Mouse (Mus musculus) kidney, adult 9 months (tissue): ENCODE data around the gene Ppp3r1.
A peak's percentile ranks its signal among the peaks of the same experiment; 100 is the strongest.

ENCODE experiments used
- DNase-seq: peaks from one replicate; pipeline ENCODE4 v3.0.0; 2022

Ppp3r1 gene

DNA sequence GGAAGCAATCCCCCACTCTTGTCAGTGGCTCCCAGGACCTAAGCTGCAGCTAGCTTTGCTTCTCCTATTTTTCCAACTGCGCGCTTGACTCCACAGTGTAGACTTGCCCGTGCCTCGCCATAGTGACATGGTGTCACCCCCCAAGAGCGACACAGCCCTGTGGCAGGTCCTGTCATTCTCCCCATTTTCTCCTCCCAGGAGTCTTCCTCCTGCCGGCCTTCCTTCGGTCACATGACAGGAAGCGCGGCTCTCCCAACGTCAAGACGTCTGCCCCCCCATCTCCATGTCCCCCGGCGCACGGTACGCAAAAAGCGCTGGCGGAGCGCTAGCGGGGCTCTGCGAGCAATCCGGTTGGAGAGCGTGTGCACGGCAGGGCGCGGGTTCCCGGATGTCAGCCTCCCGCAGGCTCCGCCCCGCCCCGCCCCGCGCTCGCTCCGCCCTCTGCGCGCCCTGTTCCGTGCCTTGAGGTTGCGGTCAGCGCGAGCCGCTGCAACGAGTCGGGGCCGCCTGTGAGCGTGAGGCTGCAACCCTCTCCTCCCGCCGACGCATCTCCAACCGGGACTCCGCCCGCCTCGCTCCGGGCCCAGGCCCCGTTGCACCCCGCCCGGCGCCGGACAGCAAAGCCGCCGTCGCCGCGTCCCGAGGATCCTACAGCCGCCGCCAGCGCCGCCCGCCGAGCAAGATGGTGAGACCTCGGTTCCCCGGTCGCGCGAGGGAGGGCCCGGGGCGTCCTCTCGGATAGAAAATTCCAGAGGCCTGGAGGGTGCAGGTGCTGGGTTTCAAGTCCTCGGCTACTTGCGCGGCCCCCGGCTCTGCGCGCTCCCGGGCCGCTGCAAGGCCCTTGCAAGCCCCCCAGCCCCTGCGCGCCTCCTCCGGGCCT, at the start of gene Ppp3r1:
Gene Ppp3r1, plus strand, starts transcription at position 406 of the 880 bp plus-strand sequence.
- peak; percentile 97 for DNase-seq

DNA sequence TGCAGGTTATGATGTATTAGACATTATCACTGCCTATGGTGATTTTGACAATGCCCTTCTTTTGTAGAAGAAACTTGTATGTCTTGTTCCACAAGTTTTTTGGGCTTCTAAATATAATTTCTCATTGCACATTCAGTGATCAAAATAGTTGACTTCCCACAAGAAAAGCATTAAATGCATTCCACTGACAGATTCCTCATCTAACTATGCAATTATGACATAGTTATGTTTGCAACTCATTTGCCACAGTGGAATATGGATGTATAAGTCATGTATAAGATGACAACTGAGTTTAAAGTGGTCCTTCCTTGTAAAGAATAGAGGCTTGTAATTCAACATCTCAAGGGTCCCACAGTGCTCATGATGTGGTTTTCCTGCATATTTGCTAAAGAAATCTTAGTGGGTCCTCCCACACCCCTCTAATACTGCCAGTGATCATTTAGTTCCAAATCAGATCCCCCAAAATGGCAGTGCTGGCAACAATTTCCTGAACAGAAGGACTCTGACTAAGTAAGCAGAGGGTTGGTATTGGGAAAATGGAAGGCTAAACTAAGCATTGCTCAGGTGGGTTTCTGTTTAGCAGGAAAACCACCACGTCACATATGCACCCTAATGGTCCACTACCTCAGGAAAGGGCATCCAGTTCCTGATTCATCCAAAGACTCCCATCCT, 46.5 kb upstream of the Ppp3r1 start:
- no peak for DNase-seq

DNA sequence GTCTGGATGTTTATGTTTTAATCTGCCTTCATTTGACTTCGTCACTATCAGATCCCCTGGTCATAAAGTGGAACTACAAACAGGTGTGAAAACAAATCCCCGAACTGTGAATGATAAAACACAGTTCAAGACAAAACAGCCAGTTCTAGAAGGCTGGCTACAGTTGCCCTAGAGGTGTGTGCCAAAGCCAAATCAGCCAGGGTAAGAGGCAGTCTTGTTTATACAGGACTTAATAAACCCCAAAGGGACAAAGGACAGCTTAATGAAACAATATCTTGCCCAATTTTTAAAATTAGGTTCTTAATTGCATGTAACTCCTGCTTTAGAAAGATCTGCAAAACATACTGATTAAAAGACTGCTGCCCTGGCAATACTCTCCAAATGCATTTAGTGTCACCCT, 32.6 kb upstream of the Ppp3r1 start:
- DNase-seq = no peak

DNA sequence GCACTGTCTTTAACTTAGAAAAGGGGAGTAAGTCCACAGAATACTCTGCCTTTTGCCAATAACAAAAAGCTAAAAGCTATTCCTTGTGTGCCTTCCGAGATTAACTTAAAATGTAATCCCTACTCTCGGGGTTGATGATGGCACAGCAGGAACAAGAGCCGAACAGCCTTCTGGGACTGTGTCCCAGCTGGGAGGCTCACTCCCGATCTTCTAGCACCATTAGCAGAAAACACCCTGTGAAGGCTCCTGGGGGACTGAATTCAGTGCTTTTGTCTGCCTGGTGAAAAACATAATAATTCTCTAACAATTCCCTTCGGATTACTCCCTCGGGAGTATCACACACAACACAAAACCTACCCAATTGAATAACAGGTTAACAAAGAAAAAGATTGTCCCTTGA, 23.4 kb upstream of the Ppp3r1 start:
- no peak for DNase-seq

DNA sequence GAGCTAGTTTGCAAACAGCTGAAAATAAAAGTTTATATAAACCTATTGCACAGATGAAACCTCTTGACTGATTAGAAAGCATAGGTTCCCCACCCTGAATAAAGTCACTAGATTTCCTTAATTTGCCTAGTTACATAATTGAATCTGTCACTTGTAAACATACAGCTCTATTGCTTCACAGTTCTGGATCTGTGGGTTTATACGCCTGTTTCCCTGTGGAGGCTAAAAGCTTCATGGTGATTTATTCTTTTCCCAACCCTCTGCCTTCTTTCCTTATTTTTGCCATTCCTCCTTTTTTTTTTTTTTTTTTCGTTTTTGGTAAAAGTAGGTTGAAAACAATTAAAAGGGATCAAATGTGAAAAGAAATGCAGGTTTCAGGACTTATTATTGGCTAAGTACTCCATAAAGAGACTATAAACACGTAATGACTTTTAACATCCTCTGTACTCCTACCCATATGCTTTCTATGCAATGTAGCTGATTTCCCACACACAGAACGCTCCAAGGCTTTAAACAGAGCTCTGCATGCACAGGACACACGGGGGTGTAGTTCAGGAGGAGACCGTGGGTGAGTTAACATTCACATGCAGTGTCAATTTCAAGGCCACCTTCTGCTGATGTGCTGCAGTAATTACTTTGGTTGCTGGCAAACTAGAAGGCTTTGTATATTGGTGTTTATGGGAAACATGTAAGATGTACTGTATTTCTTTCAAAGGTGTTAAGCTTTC, 20.6 kb upstream of the Ppp3r1 start:
- no peak for DNase-seq

DNA sequence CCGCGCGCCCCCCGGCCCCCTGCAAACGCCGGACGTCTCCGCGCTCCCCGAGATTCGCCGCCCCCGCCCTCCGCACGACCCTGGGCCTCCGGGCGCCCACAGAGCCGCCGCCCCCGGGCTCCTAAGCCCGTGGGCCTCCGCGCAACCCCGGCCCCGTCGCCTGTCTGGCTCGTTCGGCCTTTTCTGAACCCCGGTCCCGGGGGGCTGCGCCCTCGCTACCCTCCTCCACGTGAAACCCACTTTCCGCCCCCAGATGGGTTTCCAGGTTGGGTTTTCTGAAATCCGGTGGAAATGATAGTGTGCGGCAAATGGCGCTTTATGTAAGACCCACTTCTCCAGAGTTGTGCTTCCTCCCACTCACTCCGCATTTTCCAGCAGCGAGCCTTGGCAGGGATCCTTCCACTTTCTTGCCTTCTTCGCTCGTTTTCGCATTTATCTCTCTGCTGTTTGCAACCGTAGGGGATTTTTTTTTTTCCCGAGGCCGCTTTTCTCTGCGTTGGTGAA, 727 bp downstream of the Ppp3r1 start:
- peak; percentile 54 for DNase-seq

DNA sequence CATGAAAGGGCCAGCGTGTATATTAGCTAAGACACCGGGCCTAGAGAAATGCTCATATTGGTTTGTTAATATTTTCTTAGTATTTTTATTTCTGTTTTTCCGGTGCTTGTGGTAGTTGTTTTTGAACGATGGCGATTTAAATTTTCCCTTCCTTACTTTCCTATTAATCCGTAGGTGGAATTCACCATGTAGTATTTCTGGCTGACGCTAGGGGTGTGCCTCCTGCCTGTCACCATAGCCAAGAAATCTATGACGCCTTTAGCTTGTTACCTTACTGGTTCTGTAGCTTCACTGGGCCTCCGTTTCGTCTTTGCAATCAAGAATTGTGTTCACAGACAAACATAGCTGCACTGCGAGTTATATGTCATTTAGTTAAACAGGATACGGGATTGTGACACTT, 1.2 kb downstream of the Ppp3r1 start:
- peak; percentile 78 for DNase-seq

DNA sequence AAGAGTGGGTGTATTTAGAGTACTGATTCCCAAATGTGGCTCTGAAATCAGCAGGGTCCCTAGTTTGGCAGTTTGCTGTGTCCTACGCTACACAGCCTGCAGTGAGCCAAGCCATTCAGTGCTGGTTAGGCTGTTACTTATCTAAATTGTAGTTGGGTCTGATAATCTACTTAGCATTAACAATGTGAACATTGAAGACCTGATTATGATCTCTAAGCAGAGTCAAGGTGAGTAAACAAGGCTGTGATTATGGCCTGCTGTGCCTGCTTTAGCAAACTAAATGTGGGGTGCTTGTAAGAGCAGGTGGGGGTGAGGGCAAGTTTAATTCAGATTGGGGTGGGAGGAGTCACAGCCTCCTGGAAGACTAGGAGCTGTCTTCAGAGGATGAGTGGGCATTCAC, 4.9 kb downstream of the Ppp3r1 start:
- no peak for DNase-seq

DNA sequence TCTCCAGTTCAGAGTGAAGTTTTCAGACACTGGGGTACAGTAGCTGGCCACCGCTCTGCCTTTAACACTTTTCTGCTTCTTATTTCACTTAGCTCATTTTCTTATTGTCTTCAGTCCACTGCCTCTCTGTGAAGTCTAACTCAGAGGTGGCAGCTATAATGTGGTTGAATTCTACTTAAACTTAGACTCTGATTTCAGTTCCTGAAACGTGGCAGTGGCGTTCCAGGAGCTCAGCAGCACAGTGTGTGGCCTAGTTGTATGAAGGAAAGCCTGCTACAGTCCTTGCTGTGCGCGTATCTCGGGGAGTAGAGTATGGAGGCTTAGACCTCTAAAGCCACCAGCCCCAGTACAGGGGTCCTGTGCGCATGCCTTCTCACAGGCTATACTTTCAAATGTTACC, 7.6 kb downstream of the Ppp3r1 start:
- no peak for DNase-seq

DNA sequence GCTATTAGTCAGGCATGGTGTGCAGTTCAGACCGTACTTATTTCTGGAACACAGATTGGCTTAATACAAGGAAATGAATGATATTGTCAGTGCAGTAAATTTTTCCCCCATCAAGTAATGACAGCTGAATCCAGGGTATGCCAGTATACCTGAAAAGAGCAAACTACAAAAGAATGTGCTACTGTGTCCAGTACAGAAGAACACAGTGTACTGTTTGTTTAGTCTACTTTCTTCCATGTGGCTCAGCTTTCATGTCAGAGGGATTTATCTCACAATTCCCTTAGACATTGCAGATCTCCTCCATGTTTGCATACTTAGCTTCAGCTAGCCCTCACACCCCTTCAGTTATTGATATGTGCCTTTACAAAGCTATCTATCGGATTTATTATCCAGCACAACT, 10.2 kb downstream of the Ppp3r1 start:
- no peak for DNase-seq

DNA sequence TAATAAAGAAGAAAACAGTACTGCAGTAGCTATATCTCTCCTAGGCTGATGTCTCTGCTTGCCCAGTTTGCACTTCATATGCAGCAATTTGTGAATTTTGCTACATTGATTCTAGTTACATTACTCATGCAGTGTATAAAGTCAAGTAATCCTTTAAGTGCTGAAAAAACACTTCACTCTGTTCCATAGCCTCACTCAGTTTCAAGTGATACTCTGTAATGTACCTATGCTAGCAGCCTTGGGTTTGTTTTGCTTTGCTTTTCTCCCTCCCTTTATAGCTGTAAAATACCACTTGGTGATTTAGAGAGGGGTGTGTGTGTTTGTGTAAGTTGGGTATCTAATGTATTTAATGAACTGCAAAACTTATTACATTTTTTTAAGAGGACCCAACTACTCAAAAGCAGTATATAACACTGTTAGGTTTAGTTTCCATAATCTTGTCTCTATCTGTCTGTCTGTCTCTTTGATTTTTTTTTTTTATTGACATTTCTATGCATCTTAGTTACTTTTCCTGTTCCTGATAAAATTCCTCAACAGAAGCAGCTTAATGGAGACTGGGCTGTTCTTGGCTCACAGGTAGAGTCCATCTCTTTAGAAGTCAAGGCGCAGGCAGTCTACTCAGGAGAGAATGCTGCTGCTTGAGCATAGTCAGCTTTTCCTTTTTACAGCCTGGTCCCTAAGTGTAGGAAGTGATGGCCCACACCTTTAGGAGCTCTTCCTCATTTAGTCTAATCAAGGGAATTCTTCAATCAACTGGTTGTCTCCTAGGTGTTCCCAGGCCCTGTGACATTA, 12.1 kb downstream of the Ppp3r1 start:
- no peak for DNase-seq

DNA sequence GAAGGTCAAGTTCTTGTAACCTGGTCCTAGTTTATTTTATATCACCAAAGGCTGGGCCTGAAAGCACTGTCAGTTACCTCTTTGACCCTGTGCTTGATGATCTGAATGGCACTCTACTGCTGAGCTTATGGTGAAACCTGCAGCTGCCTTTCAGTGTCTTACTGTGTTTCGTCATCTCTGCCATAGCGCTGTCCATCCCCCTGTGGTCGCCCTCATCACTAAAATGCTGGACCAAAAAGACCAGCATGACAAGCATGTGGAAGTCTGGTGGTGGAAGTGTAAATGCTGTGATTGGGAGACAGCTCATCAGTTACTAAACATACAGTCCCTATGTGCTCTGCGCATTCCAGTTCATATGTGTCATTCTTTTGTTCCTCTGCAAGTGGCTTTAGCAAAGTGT, 13.2 kb downstream of the Ppp3r1 start:
- DNase-seq = no peak

DNA sequence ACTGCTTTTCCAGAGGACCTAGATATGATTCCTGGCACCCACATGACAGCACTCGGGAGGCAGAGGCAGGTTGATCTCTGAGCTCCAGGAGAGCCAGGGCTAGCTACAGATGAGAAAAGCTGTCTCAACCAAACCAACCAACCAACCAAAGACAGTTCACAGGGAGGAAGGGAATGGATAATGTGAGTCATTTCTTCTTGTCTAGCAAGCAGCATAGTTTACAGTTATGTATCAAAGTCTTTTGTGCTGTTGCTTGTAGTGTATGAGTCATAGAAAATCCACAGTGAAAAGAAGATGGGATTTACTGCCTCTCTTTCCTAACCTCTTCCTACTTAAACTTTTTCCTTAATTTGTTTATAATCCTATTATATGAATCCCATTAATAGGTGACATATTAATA, 17.6 kb downstream of the Ppp3r1 start:
- no peak for DNase-seq

DNA sequence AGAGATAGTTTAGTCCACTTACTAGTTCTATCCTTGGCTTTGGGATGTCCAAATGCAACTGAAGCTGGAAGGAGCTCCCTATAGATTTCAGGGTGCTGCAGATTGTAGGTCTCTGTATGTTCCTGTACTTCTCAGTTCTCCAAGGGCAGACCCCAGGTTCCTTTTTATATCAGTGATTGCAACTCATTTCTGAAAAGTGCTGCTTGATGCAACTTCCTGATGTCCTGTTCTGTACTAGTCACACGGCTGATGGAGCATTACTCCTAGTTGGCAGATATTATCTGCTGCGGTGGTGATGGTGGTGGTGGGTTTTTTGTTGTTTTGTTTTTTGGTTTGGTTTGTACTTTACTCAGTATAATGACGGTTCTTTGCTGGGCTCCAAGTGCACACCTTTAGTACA, 21.7 kb downstream of the Ppp3r1 start:
- no peak for DNase-seq

DNA sequence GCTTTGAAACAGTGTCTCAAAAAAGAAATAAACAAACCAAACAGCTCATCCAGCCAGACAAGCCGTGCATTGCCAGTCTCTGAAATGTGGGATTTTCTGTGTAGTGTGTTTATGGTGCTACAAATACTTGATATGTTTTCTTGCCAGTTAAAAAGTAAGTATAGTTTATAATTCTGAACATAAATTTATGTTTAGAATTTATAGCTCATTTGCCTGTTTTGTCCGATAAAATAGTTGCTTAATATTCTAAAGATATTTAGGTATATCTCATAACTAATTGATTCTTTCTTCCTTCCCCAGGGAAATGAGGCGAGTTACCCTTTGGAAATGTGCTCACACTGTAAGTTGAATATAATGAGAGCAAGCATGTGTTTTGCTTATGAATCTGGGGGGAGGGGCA, 22.7 kb downstream of the Ppp3r1 start, which contains the start of gene Wdr92:
Gene Wdr92, plus strand, starts transcription at position 301 of the 400 bp plus-strand sequence.
- no peak for DNase-seq

DNA sequence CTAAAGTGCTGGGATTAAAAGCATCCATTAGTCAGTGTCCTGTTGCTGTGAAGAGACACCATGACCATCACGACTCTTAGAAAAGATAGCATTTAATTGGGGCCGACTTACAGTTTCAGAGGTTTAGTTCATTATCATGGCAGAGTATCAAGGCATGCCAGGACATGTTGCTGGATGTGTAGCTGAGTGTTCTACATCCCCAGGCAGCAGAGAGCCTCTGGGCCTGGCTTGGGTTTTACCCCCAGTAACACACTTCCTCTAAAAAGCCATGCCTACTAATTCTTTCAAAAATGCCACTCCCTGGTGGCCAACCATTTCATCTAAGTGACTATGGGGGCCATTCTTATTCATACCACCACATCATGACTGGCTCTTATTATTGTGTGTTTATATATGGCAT, 24.1 kb downstream of the Ppp3r1 start:
- DNase-seq = no peak

DNA sequence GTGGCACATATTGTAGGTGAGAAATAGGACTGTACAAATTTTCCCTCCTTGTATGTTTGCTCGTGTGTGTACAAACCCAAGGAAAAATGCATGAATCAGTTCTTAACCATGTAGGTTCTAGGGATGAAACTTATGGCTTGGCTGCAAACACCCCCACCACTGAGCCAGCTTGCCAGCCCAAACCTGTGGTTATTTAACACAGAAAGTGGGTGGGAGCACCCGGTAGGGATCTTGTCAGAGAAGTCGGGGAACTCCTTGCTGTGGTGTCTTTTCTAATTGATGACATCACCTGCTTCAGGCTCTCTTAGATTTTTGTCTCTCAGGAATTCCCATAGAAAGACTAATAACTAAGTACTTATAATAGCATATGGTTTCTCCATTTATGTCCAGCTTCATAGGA, 28.6 kb downstream of the Ppp3r1 start:
- no peak for DNase-seq

DNA sequence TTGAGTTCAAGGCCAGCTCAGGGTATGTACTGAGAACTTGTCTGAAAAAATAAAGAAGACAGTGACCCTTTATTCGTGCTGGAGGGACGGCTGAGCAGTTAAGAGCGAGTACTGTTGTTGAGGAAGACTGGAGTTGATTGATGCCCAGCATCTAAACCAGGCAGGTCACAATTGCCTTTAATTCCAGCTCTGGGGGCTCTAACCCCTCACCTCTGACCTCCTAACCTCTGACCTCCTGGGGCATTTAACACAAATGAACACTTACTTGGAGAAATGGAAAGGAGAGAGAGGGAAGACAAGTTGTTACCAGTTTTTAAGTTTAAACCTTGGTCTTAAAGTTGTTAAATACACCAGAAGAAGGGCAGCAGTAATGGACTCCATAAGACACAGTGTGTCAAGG, 29.7 kb downstream of the Ppp3r1 start:
- DNase-seq = no peak

DNA sequence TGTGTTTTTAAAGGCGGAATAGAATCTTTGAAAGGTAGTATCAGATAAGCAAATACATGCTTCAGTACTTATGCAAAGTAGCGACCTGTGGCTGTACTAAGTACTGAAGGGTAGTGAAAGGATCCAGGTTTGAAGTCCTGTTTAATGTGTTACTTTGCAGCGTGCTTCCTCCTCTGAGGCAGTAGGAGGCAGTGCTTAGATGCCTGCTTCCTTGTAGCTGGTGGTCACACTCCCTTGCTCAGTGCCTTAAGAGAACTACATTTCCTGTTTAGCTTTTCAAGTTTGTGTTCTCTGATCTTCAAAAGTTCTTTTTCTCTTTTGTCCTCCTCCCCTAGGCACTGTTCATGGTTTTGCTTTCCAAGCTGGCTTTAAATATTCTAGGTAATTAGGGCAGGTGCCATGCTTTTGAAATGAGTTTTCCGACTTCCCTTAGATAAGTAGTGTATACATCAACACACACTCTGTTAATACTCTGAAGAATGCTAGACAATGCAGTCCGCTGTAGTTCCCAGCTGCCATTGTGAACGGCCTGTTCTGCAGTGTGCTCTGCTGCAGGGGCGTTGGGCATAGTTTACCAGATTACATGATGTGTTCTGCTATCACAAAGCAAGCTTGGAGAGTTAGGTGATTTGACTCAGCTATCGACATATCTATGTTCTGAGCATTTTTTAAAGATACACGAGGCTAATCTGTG, 33.2 kb downstream of the Ppp3r1 start:
- DNase-seq = peak; percentile 52

DNA sequence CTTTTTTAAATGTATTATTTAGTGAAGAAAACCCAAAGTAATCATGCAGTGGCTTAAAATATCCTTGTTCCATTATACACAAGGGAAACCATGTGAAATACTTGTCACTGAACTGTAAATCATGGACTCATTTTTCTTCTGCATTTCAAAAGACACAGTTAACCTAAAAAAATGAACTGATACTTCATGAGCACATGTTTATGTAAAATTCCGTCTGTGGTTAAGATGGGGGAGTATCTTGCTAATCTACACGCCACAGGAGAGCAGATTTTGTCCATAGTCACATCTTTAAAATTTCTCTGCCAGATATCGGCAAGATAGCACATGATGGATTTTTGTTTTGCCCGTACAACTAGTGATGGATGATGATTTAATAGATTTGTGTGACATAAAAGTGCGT, 40.1 kb downstream of the Ppp3r1 start:
- DNase-seq = no peak

DNA sequence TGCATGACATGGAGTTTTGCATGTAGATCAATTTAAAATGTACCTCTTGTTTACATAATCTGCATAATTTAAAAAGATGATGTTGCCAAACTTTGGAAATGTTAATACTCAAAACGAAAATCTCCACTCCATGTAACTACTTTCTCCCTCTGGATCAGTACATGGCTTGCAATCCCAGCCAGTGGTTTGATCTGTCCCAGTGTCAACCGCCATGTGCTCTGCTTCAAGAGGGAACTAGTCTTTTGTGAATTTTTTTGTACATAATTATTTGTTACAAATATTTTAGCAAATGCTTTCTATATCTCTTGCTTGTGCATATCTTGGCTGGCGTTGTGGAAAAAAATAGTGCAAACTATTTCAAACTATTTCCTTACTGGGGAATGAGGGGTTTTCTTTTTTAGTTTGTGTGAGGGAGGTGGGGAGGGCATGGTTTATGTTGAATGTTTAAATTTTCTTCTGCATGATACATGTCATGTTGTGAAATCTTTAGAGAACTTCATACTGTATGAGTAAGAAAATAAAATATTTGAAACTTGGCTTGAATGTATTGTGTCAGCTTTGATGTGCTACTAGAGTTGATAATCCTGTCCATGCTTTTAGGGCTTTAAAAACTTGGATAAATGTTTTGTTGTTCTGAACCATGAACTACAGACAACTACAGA, 40.9 kb downstream of the Ppp3r1 start:
- DNase-seq = no peak
